Mouse (Mus musculus) cortical plate, adult 2 months (tissue): ENCODE data around the gene Psd4.

Experiments
- CTCF ChIP-seq: fragments of 200-500 bp; IDR thresholded peaks from 2 replicates; pipeline ENCODE4 v1.5.1; 2011; ENCODE audit warnings: mild to moderate bottlenecking, control low read depth, low read length; ENCODE audit not compliant: insufficient read depth; ENCODE audit errors: extremely low read depth
- POLR2A ChIP-seq: fragments of 200-500 bp; IDR thresholded peaks from 2 replicates; pipeline ENCODE4 v1.6.1; 2011; ENCODE audit warnings: mild to moderate bottlenecking, low read length, control low read depth; ENCODE audit not compliant: insufficient read depth; ENCODE audit errors: extremely low read depth

DNA sequence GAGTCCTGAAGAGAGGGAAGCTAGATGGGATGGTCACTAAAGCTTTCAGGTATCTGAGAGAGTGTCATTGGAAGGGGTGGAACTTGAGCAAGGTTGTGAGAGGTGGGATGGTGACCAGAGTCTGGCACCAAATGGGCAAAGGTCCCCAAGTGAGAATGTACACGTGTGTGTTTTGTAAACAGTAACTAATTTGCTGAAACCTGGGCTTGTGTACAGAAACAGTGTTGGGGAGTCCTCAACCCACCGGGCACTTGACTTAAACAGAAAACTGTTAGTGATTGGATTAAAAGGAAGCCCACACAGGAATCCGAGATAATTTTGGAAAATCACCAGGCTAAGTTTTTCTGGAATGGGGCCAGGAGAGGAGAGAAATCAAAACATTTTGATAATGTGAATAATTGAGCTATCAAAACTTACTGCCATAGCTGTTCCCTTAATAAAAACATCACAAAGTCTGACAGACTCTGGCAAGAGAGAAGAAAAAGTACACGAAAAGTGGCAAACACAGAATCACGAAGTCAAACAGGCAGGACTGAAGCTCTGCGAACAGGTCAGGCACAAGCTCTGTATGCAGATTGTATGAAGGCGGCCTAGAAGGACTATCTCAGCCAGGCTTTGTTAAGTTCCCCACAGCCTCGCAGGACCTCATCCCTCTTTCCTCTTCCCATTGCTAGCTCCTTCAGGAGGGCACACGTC is 92.9 kb downstream of the Psd4 start:
- no peak for TF ChIP-seq POLR2A
- no peak for TF ChIP-seq CTCF
